ENCODE assay signal across 12 mouse cellular contexts in genomic region chr7:67701252-67701914, GRCm38 (mm10). TPM values are rescaled to one million over a fixed set of nuclear protein-coding genes. Genes with fewer than 3 reads are reported as not detected.
DNase-seq lines count a peak whose midpoint lies in the region; ATAC-seq lines count a peak whose summit lies in the region.
"Had no signal": no experiment of that assay in that cellular context is flagged by ENCODE, and none has a peak within 500 bp of the region (broad histone marks: within the 10 kb centered on the region; RNA-seq: fewer than 3 reads in every experiment).

No protein-coding gene starts in this region.

- no peak for DNase-seq in heart, embryonic 10.5 days (ENCODE audit: low spot score)
- no peak for DNase-seq in heart, postnatal 25 days (ENCODE audit: low spot score)
- DNase-seq in hindbrain, embryonic 10.5 days (ENCODE audit: low spot score), result no peak
- DNase-seq in hindbrain, embryonic 14.5 days (ENCODE audit: low spot score), result no peak
- peak; percentile 43 for DNase-seq in testis, postnatal 14 days (ENCODE audit: low spot score)
- DNase-seq in testis, postnatal 10 days (ENCODE audit: low spot score), result no peak
- no peak for DNase-seq in adrenal gland, adult 2 months
- DNase-seq: cerebellum, adult 11-12 months; layer of hippocampus, adult 9-11 months; right cerebral cortex, postnatal 14 days had no signal

- H3K4me1 ChIP-seq in heart, embryonic 10.5 days, result peaks cover 55% of the 10 kb centered on the region
- peaks cover 10% of the 10 kb centered on the region for H3K4me1 ChIP-seq in hindbrain, embryonic 10.5 days (replicated peaks)
- peaks cover 5% of the 10 kb centered on the region; the same call in 1 of the 2 replicates for H3K4me1 ChIP-seq in hindbrain, embryonic 14.5 days (replicated peaks; ENCODE audit: control insufficient read depth, insufficient read depth, low read length)

- no peak overlapping the region for H3K4me2 ChIP-seq in hindbrain, embryonic 14.5 days (replicated peaks)
- H3K4me2 ChIP-seq: liver, embryonic 12.5 days; neural tube, embryonic 12.5 days had no signal

- no peaks in the 10 kb centered on the region for H3K27me3 ChIP-seq in heart, embryonic 10.5 days (ENCODE audit: insufficient read depth, poor library complexity, severe bottlenecking)
- H3K27me3 ChIP-seq in hindbrain, embryonic 10.5 days (ENCODE audit: insufficient read depth, poor library complexity, severe bottlenecking), result no peaks in the 10 kb centered on the region
- no peaks in the 10 kb centered on the region; the same call in 1 of the 2 replicates for H3K27me3 ChIP-seq in hindbrain, embryonic 14.5 days (ENCODE audit: control insufficient read depth, insufficient read depth, low read length)
- H3K27me3 ChIP-seq: liver, embryonic 12.5 days; neural tube, embryonic 12.5 days had no signal

- no peak overlapping the region for H3K4me3 ChIP-seq in heart, embryonic 10.5 days
- H3K4me3 ChIP-seq in hindbrain, embryonic 10.5 days, result no peak overlapping the region
- H3K4me3 ChIP-seq in hindbrain, embryonic 14.5 days (replicated peaks; ENCODE audit: low read length), result no peak overlapping the region
- H3K4me3 ChIP-seq: liver, embryonic 12.5 days; neural tube, embryonic 12.5 days had no signal

- intact Hi-C loops in heart, postnatal 25 days (cut with DNase I), result loop anchor here (2.0 to 10.0 kb wide), 2 partner anchors 29 to 53 kb away; partner anchors contain the start of gene Synm

- H3K27ac ChIP-seq in heart, embryonic 10.5 days, result peak overlapping the region; percentile 77
- H3K27ac ChIP-seq in hindbrain, embryonic 10.5 days, result 0 out of 2 replicates have a peak overlapping the region, but pooled peaks have one; percentile 16
- no peak overlapping the region for H3K27ac ChIP-seq in hindbrain, embryonic 14.5 days
- H3K27ac ChIP-seq: liver, embryonic 12.5 days; neural tube, embryonic 12.5 days had no signal

- ATAC-seq in hindbrain, embryonic 14.5 days (ENCODE audit: low FRiP score), result no peak

- WGBS in heart, embryonic 10.5 days, result 55% methylated on average over 17 of the region's 17 CpGs
- WGBS in hindbrain, embryonic 10.5 days, result 69% methylated on average over 17 of the region's 17 CpGs
- WGBS in hindbrain, embryonic 14.5 days, result 59% methylated on average over 17 of the region's 17 CpGs

- peaks cover 31% of the 10 kb centered on the region for H3K36me3 ChIP-seq in heart, embryonic 10.5 days
- peaks cover 65% of the 10 kb centered on the region for H3K36me3 ChIP-seq in hindbrain, embryonic 10.5 days
- H3K36me3 ChIP-seq in hindbrain, embryonic 14.5 days (replicated peaks; ENCODE audit: control insufficient read depth, insufficient read depth), result no peaks in the 10 kb centered on the region; the same call in 1 of the 2 replicates

- H3K9me3 ChIP-seq in heart, embryonic 10.5 days, result no peaks in the 10 kb centered on the region
- H3K9me3 ChIP-seq in hindbrain, embryonic 10.5 days, result no peaks in the 10 kb centered on the region
- H3K9me3 ChIP-seq in hindbrain, embryonic 14.5 days (ENCODE audit: control insufficient read depth, low read length), result no peaks in the 10 kb centered on the region
- H3K9me3 ChIP-seq: liver, embryonic 12.5 days; neural tube, embryonic 12.5 days had no signal

- no peak overlapping the region for H3K9ac ChIP-seq in hindbrain, embryonic 14.5 days
- H3K9ac ChIP-seq: liver, embryonic 12.5 days; neural tube, embryonic 12.5 days had no signal

RNA-seq across cellular contexts. Expression of gene Ttc23, which starts 54.2 kb away (rescaled TPM):
- 19.0 and 27.1 TPM in 2 replicates for polyA plus RNA-seq in heart, embryonic 10.5 days (2016; fragmentation: Nextera tagmentation; extraction: Ambion mirVana)
- total RNA-seq in heart, postnatal 25 days (2021), result 10 to 100 TPM; 16.6 to 26.1 TPM
- polyA plus RNA-seq in hindbrain, embryonic 10.5 days (2016; fragmentation: Nextera tagmentation; extraction: Ambion mirVana), result 34.3 and 34.4 TPM in 2 replicates
- polyA plus RNA-seq in hindbrain, embryonic 14.5 days (2014; fragmentation: Nextera tagmentation; extraction: Ambion mirVana), result 7.8 and 9.0 TPM in 2 replicates
- 10 to 100 TPM; 26.8 to 30.1 TPM for total RNA-seq in adrenal gland, adult 2 months (2021)
- 4.9 and 5.1 TPM in 2 replicates for polyA plus RNA-seq in adrenal gland, adult 2 months (2012; rRNA removed)

RNA-seq across cellular contexts. Expression of gene Lrrc28, which starts 56.3 kb away (rescaled TPM):
- 12.8 and 13.6 TPM in 2 replicates for polyA plus RNA-seq in heart, embryonic 10.5 days (2016; fragmentation: Nextera tagmentation; extraction: Ambion mirVana)
- total RNA-seq in heart, postnatal 25 days (2021), result 10 to 100 TPM; 16.2 to 19.3 TPM
- 19.9 and 25.1 TPM in 2 replicates for polyA plus RNA-seq in hindbrain, embryonic 10.5 days (2016; fragmentation: Nextera tagmentation; extraction: Ambion mirVana)
- 27.4 and 28.4 TPM in 2 replicates for polyA plus RNA-seq in hindbrain, embryonic 14.5 days (2014; fragmentation: Nextera tagmentation; extraction: Ambion mirVana)
- 10 to 100 TPM; 19.4 to 24.7 TPM for total RNA-seq in adrenal gland, adult 2 months (2021)
- 18.6 and 24.1 TPM in 2 replicates for polyA plus RNA-seq in adrenal gland, adult 2 months (2012; rRNA removed)

RNA-seq across cellular contexts. Expression of gene Synm, which starts 58.2 kb away (rescaled TPM):
- 5.1 and 7.1 TPM in 2 replicates for polyA plus RNA-seq in heart, embryonic 10.5 days (2016; fragmentation: Nextera tagmentation; extraction: Ambion mirVana)
- total RNA-seq in heart, postnatal 25 days (2021), result 1 to 10 TPM; 7.8 to 9.2 TPM
- 2.0 and 2.5 TPM in 2 replicates for polyA plus RNA-seq in hindbrain, embryonic 10.5 days (2016; fragmentation: Nextera tagmentation; extraction: Ambion mirVana)
- 3.7 and 4.4 TPM in 2 replicates for polyA plus RNA-seq in hindbrain, embryonic 14.5 days (2014; fragmentation: Nextera tagmentation; extraction: Ambion mirVana)
- total RNA-seq in adrenal gland, adult 2 months (2021), result 10 to 100 TPM in 1 of 2 experiments, 1 to 10 TPM in 1; 8.2 to 17.8 TPM
- 3.6 and 5.1 TPM in 2 replicates for polyA plus RNA-seq in adrenal gland, adult 2 months (2012; rRNA removed)
